Mouse (Mus musculus): Measurements from ENCODE around the gene Ctnnd1.
"Not testable (repeated sequence)": the region's sequence is repeated elsewhere in the genome, so short reads cannot be mapped to it uniquely, and the experiment has no call there.

The Ctnnd1 gene

GRCm38 (mm10) chr2:84650464-84651195, at the start of gene Ctnnd1:
Ctnnd1 (minus strand) TSS chr2:84650765.
- in situ Hi-C loops (cut with MseI, MboI), result loop anchor here in 1 of 2 experiments (10.0 kb wide), 1 partner anchor 186 kb away; no protein-coding TSS in a partner anchor

GRCm38 (mm10) chr2:84695007-84695695, 44.6 kb upstream of the Ctnnd1 start:
- in situ Hi-C loops (cut with MseI, MboI), result no loop called here

DNA sequence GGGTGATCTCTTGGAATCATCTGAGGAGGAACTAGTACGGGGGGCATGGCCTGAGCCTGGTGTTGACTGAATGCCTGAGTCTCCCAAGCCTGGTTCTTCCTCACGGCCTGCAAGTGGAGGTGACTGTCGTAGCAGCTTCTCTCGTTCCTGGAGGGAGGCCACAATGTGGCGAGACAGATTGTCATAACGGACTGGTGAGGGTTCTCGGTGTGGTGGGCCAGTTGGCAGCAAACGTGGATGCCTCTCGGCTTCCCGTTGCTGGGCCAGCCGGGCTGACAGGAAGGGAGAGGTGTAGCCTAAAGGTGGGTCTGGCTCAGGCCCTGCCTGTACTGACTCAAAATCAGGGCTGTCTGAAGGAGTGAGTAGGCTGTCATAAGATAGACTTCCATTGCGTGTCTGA, 39.5 kb upstream of the Ctnnd1 start:
- in situ Hi-C loops (cut with MseI, MboI), result no loop called here

DNA sequence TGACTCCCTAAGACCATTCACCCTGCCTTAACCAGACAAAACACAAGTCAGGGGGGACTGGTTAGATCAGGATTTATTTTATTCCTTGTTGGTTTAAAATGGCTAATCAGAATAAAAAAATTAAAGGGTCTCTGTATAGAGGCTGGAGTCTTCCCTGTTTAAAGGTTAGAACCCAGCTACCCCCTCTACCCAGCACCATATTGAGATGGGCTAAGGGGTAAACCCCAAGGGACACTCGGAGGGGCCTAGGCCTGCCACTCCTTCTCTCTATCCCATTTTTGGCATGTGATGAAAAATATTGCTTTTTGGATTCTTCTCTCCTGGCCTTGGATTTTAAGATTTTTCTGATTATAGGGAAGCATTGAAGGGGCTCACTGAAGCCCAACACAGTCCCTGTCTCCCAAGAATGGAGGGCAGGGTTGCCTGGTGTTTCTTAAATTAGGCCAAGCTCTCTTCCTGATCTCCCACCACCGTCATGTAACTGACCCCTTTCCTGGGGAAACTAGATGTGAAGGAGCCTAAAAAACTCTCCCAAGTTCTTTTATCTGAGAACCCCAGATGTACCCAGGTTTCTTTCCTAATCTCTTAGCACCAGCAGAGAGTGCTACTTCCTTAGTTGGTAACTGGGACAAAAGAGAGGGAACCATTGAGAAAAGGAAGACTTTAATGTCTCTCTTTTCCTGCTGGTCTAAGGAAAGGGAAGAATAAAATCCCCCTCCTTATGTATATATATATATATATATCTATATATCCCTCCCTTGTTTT, 37.7 kb upstream of the Ctnnd1 start:
- in situ Hi-C loops (cut with MseI, MboI), result no loop called here

- in situ Hi-C loops (cut with MseI, MboI), result no loop called here
These were observed 32.1 kb upstream of the Ctnnd1 start for GRCm38 (mm10) chr2:84682605-84683183.

DNA sequence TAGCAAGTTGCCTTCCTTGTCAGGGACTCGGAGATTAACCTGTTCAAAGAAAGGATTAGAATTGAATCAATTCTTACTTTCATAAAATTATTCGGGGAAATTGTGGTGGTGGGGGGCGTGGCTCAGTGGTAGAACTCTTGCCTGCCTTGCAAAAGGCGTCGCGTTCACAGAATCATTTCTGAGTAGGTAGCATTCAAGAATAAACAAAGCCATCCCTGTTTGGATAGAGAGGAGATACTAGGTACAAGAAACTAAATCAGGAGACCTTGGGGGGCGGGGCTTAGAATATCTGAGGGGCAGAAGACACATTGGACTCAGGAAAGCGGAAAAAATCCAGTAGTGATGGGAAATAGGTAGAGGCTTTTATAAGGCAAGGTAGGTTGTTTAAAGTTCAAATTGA, 28.5 kb upstream of the Ctnnd1 start, which contains the start of gene Tmx2:
Gene Tmx2 (minus strand): TSS at position 125 of the 400 bp plus-strand sequence.
- in situ Hi-C loops (cut with MseI, MboI), result no loop called here

DNA sequence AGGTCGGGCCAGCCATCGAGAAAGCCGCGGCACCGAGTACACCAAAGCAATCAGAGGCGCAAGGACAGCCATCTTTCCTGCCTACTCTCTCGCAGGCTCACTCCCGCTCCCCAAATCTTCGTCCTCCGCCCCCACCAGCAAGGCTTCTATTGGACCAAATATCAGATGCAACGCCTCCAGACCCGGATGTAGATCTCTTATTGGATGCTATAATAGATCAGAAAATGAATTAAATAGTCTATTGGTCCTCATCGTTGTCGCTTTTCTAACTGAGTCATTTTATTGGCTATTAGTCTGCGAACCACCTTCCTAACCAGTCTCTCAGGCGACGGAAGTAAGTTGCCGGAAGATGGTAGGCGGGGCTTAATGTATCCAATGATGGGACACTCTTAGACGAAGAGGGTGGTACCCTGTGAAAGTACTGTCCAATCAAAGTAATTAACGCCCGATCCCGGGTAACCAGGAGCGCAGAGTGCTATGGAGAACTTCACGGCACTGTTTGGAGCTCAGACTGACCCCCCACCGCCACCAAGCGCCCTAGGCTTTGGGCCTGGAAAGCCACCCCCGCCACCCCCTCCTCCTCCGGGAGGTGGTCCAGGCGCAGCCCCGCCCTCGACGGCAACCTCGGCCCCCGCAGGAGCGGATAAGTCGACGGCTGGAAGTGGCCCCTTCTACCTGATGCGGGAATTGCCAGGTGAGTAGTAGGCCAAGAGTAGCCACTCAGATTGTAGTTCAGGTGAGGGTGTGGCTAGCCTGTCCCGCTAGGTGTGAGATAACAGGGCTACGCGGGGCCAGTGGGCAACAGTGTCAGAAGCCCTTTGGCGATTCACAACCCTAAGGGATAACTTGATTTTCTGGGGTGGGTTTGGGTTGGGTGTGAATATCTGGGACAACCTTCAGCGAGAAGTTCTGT, 27.7 kb upstream of the Ctnnd1 start, which contains the start of the genes Gm28635 and Med19:
Gene Gm28635 (minus strand): TSS at position 74 of the 913 bp plus-strand sequence.
Gene Med19 (plus strand): TSS at position 435 of the 913 bp plus-strand sequence.
- in situ Hi-C loops (cut with MseI, MboI), result no loop called here

DNA sequence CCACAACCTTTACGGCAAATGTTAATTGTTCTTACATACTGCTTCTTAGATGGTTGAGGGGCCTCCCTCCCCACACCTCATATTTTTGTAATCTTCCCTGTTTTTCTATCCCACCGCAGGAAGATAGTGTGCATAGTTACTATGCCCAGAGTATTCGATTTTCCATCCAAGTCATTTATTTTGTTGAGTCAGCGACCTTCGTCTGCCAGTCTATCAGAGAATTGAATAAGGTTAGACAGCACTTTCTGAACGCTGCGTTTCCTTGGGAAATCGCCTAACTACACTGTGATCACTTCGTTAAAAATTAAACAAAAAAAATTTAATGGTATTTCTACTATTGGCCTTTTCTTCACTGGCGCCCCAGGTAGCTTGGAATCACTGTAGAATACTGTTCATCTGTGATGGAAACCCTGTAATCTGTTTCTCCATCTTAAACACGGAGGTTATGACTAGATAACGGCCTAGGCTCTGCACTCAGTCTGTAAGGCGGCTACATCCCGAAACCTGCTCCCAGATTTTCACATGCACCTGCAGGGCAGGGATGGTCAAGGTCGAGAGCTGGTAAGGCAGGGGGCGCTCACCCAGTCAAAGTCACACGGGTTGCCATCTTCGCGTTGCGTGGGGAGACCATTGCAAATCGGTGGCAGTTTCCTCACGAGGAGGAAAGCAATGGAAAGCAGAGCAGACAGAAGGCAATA, 26.9 kb upstream of the Ctnnd1 start:
- in situ Hi-C loops (cut with MseI, MboI), result no loop called here

DNA sequence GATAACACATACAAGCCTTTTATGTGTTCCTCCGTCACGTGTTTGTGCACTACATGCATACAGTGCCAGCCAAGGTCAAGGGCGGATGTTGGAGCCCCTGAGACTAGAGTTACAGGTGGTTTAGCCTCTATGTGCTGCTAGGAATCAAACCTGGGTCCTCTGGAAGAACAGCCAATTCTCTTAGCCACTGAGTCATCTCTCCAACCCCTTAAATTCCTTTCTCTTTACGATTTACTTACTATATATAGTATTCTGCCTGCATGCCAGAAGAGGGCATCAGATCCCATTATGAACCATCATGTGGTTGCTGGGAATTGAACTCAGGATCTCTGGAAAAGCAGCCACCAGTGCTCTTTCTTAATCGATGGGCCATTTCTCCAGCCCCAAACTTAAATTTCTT, 21.0 kb upstream of the Ctnnd1 start:
- in situ Hi-C loops (cut with MseI, MboI), result not testable (repeated sequence)

GRCm38 (mm10) chr2:84670569-84670933, 20.0 kb upstream of the Ctnnd1 start, which contains the start of gene Selenoh:
Selenoh (minus strand) TSS chr2:84670770.
- in situ Hi-C loops (cut with MseI, MboI), result no loop called here

- in situ Hi-C loops (cut with MseI, MboI), result loop anchor here in 1 of 2 experiments (10.0 kb wide), 1 partner anchor 55 kb away; no protein-coding TSS in a partner anchor
These were observed 19.4 kb upstream of the Ctnnd1 start for GRCm38 (mm10) chr2:84669828-84670568.

DNA sequence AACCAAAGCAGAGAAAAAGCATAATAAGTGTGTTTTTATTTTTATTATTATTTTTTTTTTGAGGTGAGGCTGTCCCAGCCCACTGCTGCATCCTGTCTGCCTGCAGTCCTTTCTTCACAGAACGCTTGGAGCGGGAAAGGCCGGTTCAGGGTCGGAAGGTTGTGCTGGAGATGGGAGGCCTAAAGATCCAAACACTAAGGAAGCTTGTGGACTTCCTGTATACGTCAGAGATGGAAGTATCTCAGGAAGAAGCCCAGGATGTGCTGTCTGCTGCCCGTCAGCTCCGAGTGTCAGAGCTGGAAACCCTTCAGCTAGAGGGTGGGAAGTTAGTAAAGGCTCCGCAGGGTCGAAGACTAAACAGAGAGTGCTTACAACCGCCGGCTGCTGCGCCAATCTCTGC, 15.5 kb upstream of the Ctnnd1 start:
- in situ Hi-C loops (cut with MseI, MboI), result loop anchor here in 1 of 2 experiments (10.0 kb wide), 1 partner anchor 51 kb away; no protein-coding TSS in a partner anchor

GRCm38 (mm10) chr2:84662866-84663265, 12.3 kb upstream of the Ctnnd1 start:
- in situ Hi-C loops (cut with MseI, MboI), result loop anchor here (5.0 to 10.0 kb wide), 2 partner anchors 48 to 206 kb away; no protein-coding TSS in a partner anchor

GRCm38 (mm10) chr2:84660253-84660652, 9.7 kb upstream of the Ctnnd1 start:
- in situ Hi-C loops (cut with MseI, MboI), result loop anchor here (5.0 to 10.0 kb wide), 2 partner anchors 45 to 203 kb away; no protein-coding TSS in a partner anchor

GRCm38 (mm10) chr2:84658806-84659205, 8.2 kb upstream of the Ctnnd1 start, which contains the start of gene Btbd18:
Btbd18 (plus strand) TSS chr2:84659079.
- in situ Hi-C loops (cut with MseI, MboI), result loop anchor here in 1 of 2 experiments (10.0 kb wide), 1 partner anchor 194 kb away; no protein-coding TSS in a partner anchor

DNA sequence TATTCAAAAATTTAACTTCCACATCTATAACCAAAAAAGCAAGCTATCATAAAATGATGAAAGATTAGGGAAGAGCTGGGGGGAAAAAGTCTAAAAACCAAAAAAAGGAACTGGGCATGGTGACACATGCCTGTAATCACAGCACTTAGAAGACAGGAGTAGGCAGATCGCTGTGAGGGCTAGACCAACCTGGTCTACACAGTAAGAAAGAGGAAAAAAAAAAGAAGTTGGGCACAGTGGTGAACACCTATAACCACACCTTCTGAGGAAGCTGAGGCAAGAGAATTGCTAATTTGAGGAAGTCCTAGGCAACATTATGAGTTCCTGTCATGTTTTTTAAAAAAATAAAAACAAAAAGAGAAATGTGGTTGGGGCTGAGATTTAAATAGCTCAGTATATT, 5.3 kb upstream of the Ctnnd1 start:
- in situ Hi-C loops (cut with MseI, MboI), result loop anchor here in 1 of 2 experiments (10.0 kb wide), 1 partner anchor 191 kb away; no protein-coding TSS in a partner anchor

- in situ Hi-C loops (cut with MseI, MboI), result loop anchor here in 1 of 2 experiments (10.0 kb wide), 1 partner anchor 189 kb away; no protein-coding TSS in a partner anchor
These were observed 2.8 kb upstream of the Ctnnd1 start for GRCm38 (mm10) chr2:84653354-84653753.

- in situ Hi-C loops (cut with MseI, MboI), result loop anchor here in 1 of 2 experiments (10.0 kb wide), 1 partner anchor 185 kb away; no protein-coding TSS in a partner anchor
These were observed 891 bp downstream of the Ctnnd1 start for GRCm38 (mm10) chr2:84649674-84650073.

Measured in mouse trophoblast stem cell (cell line).